Mouse (Mus musculus) kidney, postnatal 25 days (tissue): ENCODE measurements around the gene Ndufc1.
"Not testable (repeated sequence)": the region's sequence is repeated elsewhere in the genome, so short reads cannot be mapped to it uniquely, and the experiment has no call there.

Experiments used
- DNase-seq, 2 experiments: peaks; one replicate each; pipeline ENCODE4 v3.0.0; 2021; ENCODE audit warnings: mixed read lengths in 2 of 2

Gene Ndufc1

DNA sequence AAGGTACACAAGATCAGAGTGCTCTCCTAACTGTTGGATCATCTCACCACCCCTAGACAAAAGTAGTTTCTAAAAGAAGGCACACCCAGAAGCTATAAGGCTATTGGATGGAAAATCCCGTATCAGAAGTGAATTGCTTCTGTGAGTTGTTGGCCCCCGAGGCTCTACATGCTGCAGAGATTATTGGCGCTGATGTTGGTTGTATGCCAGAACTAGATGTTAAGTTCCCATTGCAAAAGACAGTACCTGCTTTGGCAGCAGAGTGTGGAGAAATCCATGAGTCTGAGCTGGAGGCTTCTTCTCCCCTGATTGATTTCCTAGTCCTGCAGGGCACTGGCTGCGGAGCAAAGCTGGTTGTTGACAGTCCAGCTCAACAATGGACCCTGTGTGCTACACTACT lies 40.8 kb downstream of the Ndufc1 start:
- no peak for DNase-seq

DNA sequence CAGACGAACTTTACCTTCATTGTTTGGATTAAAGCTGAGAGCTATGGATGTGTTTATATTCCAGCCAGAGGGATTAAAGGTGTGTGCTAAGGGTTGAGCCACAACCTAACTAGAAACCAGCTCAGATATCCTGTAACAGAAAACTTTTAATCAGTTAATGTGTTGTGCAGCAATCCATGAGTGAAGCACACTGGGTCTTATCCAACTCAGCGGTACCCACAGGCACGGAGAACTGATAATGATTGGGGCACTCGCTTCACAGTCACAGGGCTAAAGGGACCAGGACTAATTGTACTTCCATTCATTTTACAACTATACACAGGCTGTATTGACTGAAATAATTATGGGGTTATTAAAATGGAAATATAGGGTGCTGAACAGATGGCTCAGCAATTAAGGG lies 41.9 kb downstream of the Ndufc1 start:
- no peak for DNase-seq

DNA sequence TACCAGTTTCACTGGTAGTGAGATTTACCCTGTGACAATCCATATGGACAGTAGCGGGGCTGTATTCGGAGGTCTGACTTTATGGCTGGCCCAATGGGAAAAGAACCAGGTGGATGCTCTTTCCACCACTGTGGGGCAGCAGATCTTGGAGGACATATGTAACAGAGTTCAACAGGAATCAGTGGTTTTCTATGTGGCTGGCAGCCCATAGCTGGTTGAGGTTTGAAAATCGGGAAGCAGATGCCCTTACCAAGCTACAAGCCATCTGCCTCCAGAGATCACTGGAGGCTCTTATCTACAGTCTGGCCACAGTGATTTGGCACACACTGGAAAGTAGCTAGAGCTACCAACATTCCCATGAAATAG lies 43.3 kb downstream of the Ndufc1 start:
- no peak for DNase-seq

DNA sequence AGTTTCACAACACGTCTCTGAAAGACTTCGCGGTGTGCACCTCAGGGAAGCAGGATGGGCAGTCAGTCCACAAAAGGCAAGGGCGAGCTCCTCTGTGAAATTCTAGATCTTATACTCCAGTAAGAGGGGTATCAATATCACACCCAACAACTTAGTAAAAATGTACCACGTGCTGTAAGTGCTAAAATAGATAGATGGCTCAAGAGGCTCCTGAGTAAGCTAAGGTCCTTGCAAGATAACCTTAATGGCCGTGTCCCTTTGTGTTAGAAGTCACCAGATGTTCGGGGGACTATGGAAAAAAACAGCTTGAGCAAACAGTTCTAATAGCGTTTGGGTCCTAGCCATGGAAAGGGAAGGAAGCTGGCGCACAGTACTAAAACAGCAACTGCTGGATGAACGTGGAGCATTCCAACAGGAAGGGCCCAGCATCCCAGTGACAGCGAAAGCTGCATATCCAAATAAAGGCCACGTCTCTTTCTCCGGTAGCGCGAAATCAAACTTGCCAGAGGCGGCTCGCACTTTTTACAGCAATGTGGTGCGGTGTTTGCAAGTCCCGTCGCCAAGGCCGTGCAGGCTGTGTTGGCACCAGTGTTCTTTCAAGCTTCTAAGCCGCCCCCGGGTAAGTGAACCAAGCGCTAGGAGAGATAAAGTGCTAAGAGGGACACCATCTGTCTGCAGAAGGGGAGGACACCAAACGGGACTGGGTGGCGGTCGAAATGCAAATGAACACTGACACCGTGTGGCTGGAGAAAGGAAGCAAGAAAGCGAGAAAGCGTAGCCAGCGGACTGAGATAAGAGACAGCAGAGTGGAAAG lies 43.9 kb downstream of the Ndufc1 start:
- peak; percentile 70 to 75 for DNase-seq

DNA sequence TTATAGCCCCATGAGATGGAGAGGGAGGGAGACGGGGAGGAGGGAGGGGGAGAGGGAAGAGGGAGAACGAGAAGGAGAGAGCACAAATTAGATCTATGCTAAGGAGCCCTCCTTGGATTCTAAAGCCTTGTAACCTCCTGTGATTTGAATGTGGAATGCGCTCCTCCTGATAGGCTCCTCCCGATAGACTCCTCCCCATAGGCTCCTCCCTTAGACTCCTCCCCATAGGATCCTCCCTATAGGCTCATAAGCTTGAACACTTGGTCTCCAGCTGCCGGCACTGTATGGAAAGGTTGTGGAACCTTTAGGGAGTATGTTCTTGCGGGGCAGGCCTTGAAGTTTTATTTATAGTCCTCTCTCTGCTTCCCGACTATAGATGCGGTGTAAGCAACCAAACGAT lies 47.7 kb downstream of the Ndufc1 start:
- DNase-seq = no peak

DNA sequence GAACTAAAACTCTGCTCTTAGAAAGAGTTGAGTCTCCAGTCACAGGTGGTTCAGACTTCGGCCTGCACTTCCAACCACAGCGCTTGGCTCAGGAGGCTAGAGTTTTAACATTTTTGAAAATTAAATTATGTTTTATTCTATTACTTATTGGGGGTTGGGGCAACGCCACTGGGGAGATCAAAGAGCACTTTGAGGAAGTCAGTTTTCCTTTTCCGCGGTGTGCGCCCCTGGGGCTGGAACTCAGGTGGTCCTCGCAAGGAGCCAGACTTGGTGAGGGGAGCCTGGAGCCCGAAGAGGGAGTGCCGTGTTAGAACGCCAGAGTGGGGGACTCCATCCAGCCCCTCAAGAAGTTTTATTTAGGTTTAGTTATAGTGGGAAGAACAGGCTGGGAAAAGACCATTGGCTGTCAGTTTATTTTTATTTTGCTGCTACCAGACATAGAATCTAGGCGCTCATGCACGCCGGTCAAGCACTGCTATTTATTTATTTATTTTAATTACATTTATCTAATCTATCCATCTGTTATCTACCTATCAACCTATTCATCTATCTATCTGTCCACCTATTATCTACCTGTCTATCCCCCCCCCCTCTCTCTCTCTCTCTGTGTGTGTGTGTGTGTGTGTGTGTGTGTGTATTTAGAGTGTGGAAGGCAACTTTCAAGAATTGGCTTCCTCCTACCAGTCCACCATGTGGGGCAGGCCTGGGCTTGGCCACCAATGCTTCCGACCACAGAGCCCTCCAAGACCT lies 49.1 kb downstream of the Ndufc1 start:
- no peak for DNase-seq

DNA sequence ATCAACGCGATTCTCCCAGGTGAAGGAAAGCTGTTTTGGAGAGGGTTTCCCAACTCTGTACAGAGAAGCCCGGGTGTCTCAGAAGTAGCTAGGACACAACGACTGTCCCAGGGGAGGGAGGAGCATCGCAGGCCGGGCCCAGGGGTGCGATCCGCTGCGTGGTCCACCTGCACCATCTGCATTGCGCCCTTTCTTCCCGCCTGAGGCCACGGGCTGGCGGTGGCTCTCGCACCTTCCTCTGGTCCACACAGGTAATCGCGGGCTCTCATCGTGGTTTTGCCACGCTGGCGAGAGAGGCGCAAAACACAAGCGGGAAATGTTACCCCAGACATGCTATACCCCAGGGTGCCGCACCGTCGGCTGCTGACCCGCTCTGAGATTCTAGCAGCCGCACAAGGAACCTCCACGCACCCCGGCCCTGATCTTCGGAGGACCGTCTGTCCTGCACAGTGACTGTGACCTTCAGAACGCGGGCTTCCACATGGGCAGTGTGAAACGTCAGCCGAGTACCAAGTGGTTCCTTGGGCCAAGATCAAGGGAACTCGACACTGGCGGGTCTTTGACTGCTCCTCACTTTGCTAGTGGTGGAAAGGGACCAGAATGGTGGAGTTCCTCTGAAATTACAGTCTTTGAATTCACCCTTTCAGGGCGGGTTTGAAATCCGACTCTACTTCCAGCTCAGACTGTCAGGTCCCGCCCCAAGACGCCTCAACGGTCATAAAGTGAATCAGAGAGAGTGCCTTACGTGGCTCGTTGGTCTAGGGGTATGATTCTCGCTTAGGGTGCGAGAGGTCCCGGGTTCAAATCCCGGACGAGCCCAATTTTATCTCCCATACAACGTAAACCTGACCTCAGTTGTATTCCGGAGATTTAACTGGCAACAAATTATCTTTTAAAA lies 49.9 kb downstream of the Ndufc1 start:
- peak in 1 of 2 experiments; percentile 44 for DNase-seq

DNA sequence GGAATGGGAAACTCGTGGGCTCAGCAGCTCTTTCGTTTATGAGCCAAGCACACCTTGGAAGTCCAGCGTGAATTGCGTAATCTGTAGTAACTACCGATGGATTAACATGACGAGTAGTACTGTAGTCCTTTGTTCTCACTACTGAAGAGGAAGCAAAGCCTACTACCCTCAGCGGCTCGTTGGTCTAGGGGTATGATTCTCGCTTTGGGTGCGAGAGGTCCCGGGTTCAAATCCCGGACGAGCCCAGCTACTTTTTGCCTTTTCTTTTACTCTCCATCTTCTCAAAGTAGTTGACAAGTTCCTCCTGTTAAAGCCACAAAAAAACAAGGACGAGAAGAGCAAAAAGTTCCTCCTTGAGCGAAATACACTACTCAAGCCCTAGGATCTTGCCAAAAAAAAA lies 50.6 kb downstream of the Ndufc1 start:
- DNase-seq = peak in 1 of 2 experiments; percentile 61

DNA sequence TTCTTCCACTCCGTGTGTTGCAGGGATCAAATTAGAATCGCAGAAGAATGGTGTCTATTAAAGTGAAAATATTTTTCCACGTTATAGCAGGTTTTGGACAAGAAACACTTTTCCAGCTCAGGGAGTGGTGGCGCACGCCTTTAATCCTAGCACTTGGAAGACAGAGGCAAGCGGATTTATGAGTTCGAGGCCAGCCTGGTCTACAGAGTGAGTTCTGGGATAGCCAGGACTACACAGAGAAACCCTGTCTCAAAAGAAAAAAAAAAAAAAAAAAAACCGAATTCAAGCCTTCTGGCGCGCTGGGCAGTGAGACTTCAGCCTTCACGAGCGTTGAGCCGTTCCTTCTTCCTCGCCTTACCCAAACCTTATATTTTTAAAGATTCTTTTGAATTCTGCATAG lies 51.2 kb downstream of the Ndufc1 start:
- no peak for DNase-seq

DNA sequence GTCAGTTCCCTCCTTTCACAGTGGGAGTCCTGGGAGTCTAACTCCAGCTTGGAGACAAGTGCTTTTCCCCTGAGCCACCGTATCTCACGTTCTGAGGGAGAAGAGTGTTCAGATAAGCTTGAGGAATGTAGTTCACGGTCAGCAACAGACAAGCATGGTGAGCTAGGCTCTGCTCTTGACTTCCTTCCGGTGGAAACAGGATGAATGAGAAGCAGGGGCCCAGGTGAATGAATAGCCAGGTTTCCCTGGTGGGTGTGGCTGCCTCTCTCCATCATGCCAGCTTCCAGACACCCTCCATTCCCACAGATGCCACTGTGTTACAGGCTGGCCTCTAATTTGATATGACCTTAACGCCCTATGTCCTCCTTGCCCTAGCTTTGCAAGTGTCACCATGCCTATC lies 51.7 kb downstream of the Ndufc1 start:
- DNase-seq = no peak

DNA sequence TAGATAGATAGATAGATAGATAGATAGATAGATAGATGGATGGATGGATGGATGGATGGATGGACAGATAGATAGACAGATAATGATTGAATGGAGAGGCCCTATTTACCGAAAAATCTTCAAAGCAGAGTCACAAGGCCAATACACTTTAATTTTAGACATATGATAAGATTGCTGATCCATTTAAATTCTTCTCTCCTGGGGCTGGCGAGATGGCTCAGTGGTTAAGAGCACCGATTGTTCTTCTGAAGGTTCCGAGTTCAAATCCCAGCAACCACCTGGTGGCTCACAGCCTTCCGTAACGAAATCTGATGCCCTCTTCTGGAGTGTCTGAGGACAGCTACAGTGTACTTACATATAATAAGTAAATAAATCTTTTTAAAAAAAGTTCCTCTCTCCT lies 53.8 kb downstream of the Ndufc1 start:
- DNase-seq = not testable (repeated sequence)
